Mouse (Mus musculus) bone marrow macrophage, adult 2 months (primary cell): ENCODE results near the gene Arhgap8. TPM values are rescaled to one million over a fixed set of nuclear protein-coding genes. Genes with fewer than 3 reads are reported as not detected.

Source experiments
- H3K27ac ChIP-seq: 2 replicates; pipeline ENCODE4 v1.5.1; 2012; ENCODE audit warnings: low read depth, low read length; ENCODE audit not compliant: insufficient read depth
- H3K4me1 ChIP-seq: 2 replicates; pipeline ENCODE4 v1.6.1; 2012; ENCODE audit warnings: low read length; ENCODE audit not compliant: control insufficient read depth, insufficient read depth
- H3K4me3 ChIP-seq: 2 replicates; pipeline ENCODE4 v1.5.1; 2012; ENCODE audit warnings: mild to moderate bottlenecking, low read length, moderate library complexity; ENCODE audit not compliant: insufficient read depth
- CTCF ChIP-seq: IDR thresholded peaks from 2 replicates; pipeline ENCODE4 v1.5.1; 2012; ENCODE audit warnings: low read depth, mild to moderate bottlenecking, low read length, moderate library complexity
- POLR2A ChIP-seq: IDR thresholded peaks from 2 replicates; pipeline ENCODE4 v1.6.1; 2012; ENCODE audit warnings: mild to moderate bottlenecking, low read depth, low read length, borderline replicate concordance
- polyA plus RNA-seq: library from polyadenylated mRNA; stranded (reverse); fragments of >200 nt; gene quantifications from 2 replicates; pipeline ENCODE4 v1.2.4, GENCODE M21; 2012; ENCODE audit not compliant: missing spikeins, insufficient read depth, insufficient read length

Arhgap8 gene
- polyA plus RNA-seq, 1 experiment, result not detected

- TF ChIP-seq POLR2A, result no peak
- H3K4me1 ChIP-seq, result peaks cover under 1% of the 10 kb centered on the region; the same call in 1 of the 2 replicates
- no peak overlapping the region for H3K4me3 ChIP-seq
- H3K27ac ChIP-seq, result no peak overlapping the region
Measured at GRCm38 (mm10) chr15:84697611-84698011, 22.2 kb upstream of the Arhgap8 start.

DNA sequence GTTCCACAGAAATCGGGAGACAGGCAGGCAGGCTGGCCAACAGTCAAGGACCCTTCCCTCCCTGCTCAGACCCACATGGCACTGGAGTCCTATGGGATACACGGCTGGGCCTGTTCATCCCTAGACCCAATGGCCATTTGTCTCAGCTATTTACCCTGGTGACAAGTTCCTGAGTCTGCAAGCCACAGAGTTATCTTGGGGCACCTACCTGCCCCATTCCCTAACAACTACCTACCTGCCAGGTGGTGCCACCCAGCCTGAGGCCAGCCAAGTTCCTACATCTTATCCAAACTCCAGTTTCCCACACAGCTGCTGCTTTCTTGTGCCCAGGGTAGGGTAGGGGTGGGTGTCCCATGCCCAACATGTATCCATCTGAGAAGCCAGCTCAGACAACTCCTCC, 21.7 kb upstream of the Arhgap8 start:
- no peak overlapping the region for H3K27ac ChIP-seq
- no peak for TF ChIP-seq POLR2A
- no peak for TF ChIP-seq CTCF

GRCm38 (mm10) chr15:84700147-84700794, 19.6 kb upstream of the Arhgap8 start:
- no peak overlapping the region for H3K4me3 ChIP-seq
- TF ChIP-seq POLR2A (no peak), CTCF (peak; percentile 89)
- no peak overlapping the region for H3K27ac ChIP-seq
- H3K4me1 ChIP-seq, result no peaks in the 10 kb centered on the region

More for the DNA sequence above, 21.7 kb upstream of the Arhgap8 start:
- no peak overlapping the region for H3K4me3 ChIP-seq
- H3K4me1 ChIP-seq, result no peaks in the 10 kb centered on the region

GRCm38 (mm10) chr15:84701947-84702346, 17.9 kb upstream of the Arhgap8 start:
- no peak overlapping the region for H3K27ac ChIP-seq
- TF ChIP-seq CTCF, result peak; percentile 36; the same call in 1 of the 2 replicates
- no peak for TF ChIP-seq POLR2A
- no peaks in the 10 kb centered on the region for H3K4me1 ChIP-seq
- no peak overlapping the region for H3K4me3 ChIP-seq

DNA sequence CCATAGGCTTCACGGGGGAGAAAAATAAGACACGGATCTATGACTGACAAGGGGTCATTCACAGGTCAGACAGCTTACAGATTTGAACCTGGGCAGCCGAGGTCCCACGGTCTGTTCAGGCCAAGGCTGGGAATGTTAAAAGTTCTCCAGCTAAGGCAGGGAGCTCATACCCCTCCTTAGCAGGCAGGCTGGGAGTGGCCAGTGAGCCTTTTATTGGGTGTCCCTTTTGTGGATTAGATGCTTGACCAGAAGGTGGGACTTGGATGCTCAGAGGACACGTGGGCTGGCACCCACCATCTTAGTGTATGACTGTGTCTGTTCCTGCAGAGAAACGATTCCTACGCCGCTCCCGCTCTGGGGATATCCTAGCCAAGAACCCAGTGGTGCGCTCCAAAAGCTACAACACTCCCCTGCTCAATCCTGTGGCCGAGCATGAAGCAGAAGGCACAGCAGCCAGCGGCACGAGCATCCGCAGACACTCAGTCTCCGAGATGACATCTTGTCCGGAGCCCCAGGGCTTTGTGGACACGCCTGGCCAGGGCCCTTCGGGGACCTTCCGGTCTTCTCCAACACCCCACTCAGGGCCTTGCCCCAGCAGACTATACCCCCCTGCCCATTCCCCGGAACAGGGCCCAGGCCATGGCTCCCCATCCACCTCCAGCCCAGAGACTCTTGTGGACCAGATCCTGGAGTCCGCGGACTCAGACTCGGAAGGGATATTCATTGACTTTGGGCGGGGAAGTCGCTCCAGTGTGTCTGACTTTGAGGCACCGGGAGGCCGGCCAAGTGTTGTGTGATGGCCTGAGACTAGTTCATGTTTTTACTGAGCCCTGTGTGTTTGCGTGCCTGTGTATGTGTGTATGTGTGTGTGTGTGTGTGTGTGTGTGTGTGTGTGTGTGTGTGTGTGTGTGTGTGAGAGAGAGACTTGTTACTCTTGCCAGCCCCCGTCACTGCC, 17.2 kb upstream of the Arhgap8 start:
- Histone ChIP-seq H3K4me1 (no peaks in the 10 kb centered on the region), H3K4me3 (no peak overlapping the region), H3K27ac (no peak overlapping the region)
- TF ChIP-seq CTCF (no peak), POLR2A (no peak)

DNA sequence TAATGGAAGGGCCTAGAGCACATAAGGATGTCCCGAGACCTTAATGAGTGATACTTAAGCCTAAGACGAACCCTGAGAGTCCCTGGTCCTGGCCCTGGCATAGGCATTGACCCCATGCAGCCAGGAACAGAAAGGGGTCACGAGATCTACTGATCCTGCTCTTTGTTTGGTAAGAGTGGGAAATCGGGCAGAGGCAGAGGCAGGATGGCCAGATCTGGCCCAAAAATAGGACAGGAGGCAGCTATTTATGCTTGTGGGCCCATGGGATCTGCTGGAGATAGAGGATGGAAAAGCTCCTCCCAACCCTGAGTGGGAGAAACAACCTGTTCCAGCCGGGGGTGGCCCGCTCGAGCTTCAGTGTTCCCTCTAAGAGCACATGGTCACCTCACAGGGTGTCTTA, 15.9 kb upstream of the Arhgap8 start:
- TF ChIP-seq CTCF, result no peak
- no peak for TF ChIP-seq POLR2A
- H3K4me3 ChIP-seq, result no peak overlapping the region
- no peaks in the 10 kb centered on the region for H3K4me1 ChIP-seq
- no peak overlapping the region for H3K27ac ChIP-seq

GRCm38 (mm10) chr15:84705351-84705901, 14.4 kb upstream of the Arhgap8 start:
- TF ChIP-seq CTCF, result no peak
- TF ChIP-seq POLR2A, result no peak
- Histone ChIP-seq H3K4me1 (no peaks in the 10 kb centered on the region), H3K27ac (no peak overlapping the region), H3K4me3 (no peak overlapping the region)

DNA sequence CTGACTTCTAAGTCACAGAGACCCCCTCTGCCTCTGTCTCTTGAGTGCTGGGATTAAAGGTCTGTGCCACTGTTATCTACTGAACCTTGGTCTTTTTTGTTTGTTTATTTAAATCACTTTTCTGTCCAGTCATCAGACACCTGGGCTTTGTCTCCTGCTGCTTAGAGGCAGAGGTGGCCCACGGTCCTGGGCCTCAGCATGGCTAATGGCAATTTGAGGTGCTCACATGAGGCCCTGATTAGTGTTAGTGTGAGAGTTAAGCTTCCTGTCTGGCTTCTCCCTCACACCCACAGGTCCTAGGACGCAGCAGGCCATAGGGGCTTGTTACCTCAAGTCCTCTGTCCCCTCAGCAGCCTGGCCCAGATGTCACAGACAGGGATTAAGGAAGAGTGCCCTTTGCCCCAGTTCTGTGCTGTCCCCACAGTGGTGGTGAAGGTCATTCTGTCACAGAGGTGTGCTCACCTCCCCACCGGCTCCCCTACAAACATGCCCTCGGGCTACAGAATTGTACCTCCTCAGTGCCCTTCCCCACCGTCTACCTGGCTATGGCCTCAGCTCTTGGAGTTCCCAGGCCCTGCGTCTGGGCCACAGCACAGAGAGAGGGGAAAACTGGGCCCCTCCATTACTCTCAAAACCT, 12.8 kb upstream of the Arhgap8 start:
- H3K4me1 ChIP-seq, result no peaks in the 10 kb centered on the region
- no peak overlapping the region for H3K27ac ChIP-seq
- H3K4me3 ChIP-seq, result no peak overlapping the region
- no peak for TF ChIP-seq POLR2A
- TF ChIP-seq CTCF, result no peak

DNA sequence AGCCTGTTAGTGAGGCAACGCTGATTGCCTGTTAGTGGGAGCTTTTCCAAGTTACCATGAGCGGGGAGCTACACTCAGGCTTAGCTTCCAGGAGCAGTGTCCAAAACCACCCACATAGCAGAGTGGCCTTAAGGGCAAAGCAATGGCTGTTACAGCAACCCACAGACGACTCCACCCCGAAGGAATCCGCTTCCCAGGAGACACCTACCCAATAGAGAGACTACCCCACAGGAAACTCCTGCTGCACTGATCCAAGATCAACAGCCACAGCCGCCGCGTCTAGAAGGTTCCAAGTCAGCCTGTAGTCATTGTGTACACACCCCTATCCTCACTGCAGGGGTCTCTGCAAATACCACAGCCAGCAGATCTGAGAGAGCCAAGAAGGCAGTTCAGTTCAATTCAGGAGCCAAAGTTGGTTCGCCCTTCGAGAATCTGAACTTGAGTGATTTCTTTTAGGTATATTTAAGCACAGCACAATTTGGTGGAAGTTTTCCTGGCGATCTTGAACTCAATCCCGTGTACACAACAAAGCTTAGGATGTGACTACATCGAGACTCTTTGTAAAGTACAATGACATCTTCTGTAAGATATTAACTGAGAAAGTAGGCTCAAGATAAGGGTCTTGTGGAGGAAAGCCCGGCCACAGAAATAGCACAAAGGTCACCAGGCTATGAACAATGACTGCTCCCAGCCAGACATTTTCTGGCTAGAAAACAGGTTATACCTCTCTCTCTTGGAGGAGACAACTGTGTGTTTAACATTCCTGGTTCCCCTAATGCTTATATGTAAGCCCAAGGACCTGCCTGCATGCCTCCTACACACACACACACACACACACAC, 7.1 kb upstream of the Arhgap8 start:
- no peak for TF ChIP-seq CTCF
- no peak for TF ChIP-seq POLR2A
- Histone ChIP-seq H3K27ac (no peak overlapping the region), H3K4me3 (no peak overlapping the region), H3K4me1 (no peaks in the 10 kb centered on the region)
